Mouse (Mus musculus): ENCODE results near the gene Figla.

GRCm38 (mm10) chr6:85984351-85984750, 31.6 kb upstream of the Figla start:
- TF ChIP-seq CTCF (IDR thresholded peaks at IDR 0.05; ENCODE audit: extremely low read depth, insufficient read length, insufficient replicate concordance, low read depth, low read length) (no peak), POLR2A (IDR thresholded peaks at IDR 0.05; ENCODE audit: low read depth, low read length) (no peak)
